Mouse (Mus musculus) CD4-positive helper T cell, adult 2 months (primary cell): ENCODE data around the gene Cdk8.
"Not testable (repeated sequence)": the region's sequence is repeated elsewhere in the genome, so short reads cannot be mapped to it uniquely, and the experiment has no call there.

ENCODE experiments used
- DNase-seq: peaks from one replicate; pipeline ENCODE4 v3.0.0-alpha.2; 2012; ENCODE audit warnings: low read depth, missing footprints, low spot score

Cdk8 gene

DNA sequence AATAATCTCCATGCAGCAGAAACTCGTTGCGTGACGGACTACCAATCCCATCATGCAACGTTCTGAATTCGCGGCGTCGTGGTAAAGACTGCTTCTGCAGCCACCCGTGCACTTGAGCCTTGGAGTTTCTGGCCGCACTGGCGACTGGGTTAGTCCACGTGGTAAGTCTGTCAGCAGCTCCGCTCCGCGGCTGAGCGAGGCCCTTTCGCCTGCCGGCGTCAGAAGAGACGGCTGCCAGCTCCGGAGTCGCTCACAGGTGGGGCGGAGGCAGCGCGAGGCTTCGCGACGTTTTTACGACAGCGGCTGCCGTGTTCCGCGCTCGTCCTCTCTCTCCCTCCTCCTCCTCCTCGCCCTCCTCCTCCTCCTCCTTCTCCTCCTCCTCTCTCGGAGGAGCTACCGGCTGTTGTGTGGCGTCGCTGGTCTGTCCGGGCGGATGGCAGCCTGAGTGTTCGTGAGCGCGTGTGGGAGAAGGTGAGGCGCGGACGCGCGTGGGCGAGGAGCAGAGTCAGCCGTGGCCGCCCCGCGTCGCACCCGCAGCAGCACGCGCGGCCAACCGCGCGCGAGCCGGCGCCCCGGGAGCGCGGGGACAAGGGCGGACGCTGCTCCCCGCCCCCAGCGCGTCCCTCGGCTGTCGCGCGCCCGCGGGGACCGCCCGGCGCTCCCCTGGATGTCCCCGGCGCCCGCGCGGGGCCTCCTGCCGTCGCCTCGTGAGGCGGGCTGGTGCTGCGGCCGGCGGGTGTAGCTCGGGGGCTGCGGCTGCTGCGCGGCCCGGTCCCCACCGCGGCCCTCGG lies at the start of gene Cdk8:
TSS of gene Cdk8 (plus strand) at position 367 of the 791 bp plus-strand sequence.
- peak; percentile 96 for DNase-seq

DNA sequence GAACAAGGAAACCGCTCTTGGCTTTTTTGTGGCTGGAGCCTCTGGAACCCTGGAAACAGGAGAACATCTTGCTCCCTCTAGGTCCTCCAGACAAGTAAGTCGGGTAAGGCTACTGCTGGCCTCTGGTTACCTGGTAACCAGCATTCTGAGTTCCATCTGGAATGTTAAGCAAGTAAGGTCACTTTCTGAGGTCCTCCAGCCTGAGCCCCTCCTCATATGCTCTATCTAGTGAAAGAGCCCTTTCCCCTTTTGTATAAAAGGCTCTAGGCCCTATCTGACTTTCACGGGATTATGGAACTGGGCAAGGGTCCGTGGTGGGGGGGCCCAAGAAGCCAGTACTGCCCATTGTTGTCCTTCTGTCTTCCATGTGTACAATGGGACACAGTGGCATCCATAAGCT lies 45.8 kb upstream of the Cdk8 start, which contains the start of gene 1700001J03Rik:
TSS of gene 1700001J03Rik (minus strand) at position 101 of the 400 bp plus-strand sequence.
- DNase-seq, result not testable (repeated sequence)

DNA sequence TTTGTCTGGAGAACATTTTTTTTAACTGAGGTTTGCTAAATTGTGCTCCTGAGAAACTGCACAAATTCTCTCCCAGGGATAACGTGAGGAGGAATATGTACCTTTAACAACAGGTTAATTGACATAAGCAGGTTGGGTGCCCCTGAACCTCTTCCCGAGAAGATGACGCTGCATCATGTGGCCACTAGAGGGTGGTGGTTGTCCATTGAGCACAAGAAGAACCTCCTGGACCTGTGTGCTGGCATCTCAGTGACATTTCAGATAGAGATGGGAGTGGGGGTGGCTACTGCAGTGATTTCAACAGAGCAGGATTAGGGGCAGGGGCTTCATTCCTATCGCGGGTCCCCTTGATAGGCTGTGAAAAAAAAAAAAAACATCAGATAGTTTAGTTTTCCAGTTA lies 43.6 kb upstream of the Cdk8 start:
- peak; percentile 54 for DNase-seq

DNA sequence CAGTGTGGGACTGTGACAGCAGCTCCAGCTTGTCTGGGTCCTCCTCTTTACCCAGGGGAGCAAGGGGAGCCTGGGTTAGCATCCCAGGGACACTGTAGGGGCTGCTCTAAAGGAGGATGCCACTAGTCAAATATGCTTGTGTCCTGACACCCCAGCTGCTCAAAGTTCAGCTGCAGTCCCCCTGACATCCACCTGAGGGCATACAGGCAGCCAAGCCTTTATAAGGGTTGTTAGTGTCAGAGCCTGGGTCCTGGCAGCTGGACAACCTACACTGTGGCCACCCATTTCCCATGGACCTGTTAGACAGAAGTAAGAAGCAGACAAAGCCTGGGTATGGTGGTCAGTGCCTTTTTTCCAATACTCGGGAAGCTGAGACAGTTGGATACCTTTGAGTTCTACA lies 42.9 kb upstream of the Cdk8 start:
- no peak for DNase-seq

DNA sequence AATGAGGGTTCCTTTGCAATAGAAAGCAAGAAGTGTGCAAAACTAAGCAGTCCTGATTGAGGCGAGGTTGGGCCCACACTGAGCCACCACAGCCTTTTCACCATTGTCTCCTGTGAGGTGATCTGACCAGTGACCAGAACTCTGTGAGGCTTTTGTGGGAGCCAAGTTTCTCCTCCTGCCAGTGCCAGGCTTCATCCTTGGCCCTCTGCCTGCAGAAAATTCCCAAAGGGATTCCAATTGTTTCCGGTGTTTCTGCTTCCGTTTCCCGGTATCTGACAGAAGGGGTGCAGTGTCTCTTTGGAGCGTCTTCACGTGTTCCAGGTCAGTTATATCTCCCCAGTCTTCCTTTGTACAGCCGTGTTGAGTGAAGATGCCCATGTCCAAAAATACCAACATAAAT lies 42.3 kb upstream of the Cdk8 start:
- no peak for DNase-seq

DNA sequence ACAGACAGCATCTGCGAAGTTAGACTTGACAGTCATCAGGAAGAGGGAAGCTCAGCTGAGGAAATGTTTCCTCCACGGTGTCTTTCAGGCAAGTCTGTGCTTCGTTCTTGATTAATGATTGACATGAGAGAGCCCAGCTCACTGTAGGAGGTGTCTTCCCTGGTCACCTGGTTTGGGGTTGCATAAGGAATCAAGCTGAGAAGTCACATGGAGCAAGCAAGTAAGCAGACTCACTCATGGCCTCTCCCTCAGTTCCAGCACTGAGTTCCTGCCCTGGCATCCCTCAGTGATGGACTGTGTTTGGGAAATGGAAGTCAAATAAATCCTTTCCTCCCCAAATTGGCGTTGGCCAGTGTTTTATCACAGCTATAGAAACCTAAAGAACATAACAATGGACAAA lies 40.9 kb upstream of the Cdk8 start:
- no peak for DNase-seq

DNA sequence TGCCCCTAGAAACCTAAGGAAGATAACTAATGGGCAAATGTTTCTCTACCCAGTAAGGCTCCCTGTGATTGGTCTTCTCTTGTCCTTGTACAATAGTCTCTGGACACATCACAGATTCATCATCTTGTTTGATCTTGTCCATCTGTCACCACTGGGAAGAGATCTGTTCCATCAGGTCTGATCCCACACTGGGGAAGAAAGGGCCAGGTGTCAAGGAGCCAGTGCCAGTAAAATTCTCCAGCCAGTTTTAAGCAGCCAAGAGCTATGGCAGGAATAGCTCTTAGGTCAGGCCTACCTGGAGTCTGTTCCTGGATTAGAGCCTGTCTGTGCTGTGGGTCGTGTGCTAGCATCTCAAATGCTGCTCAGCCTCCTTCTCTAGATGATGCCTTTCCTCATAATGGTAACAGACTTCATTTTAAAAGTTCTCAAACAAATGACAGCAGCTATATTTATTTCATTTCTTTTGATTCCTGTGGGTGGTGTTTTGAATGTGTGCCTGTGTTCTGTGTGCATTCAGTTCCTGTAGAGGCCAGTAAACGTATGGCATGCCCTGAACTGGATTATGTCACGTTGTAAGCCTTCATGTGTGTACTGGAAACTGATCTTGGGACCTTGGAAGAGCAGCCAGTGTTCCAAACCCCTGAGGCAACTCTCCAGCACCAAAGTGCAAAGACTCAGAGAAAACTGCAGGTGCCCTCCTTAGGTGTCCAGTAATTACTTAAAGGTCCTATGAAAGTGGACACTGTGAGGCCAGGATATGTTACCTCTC lies 40.3 kb upstream of the Cdk8 start:
- DNase-seq, result no peak

DNA sequence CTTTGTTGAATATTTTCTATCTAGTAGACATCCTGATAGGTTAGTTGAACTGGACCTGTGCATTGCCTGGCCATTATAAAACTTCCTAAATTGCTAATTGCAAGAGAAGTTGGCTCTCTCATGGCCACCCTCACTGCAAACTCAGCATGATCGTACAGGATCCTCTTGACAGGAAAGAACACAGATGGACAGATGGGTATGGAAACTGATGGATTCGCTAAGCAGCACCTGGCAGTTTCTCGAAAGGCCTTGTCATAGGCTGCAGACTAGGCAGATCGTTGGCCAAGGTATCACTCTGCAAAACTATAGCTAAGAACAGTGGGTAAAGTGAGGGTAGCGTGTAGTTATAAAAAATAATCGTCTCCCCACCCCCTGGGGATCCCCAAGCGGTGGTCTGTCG lies 37.7 kb upstream of the Cdk8 start:
- no peak for DNase-seq

DNA sequence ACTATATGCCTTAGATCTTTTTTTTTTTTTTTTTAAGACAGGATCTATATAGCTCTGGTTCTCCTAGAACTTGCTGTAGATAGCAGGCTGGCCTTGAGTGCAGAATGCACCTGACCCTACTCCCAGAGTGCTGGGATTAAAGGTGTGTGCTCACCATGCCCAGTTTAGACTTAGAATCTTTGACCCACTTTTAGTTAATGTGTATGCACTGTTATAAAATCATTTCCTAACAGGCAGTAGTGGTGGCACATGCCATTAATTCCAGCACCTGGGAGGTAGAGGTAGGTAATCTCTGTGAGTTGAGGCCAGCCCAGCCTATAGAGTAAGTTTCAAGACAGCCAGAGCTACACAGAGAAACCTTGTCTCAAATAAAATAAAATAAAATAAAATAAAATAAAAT lies 32.0 kb upstream of the Cdk8 start:
- DNase-seq, result no peak

DNA sequence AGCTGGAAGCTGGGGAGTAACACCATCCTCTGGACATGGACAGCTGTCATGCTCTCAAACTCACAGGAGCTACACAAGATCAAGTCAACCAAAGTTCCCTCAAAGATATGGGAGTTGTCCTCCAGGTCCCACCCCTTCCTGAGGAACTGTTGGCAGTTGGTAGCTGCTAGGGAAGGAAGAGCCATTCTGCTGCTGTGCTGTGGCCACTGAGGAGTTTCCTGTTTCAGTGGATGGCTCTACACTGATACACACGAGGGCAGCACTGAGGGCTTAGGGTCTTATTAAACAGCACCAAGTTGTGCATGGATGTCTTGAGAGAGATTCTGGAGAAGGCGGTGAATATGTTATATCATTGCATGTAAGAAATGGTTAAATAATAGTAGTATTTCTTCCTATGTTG lies 31.5 kb upstream of the Cdk8 start:
- DNase-seq, result no peak

DNA sequence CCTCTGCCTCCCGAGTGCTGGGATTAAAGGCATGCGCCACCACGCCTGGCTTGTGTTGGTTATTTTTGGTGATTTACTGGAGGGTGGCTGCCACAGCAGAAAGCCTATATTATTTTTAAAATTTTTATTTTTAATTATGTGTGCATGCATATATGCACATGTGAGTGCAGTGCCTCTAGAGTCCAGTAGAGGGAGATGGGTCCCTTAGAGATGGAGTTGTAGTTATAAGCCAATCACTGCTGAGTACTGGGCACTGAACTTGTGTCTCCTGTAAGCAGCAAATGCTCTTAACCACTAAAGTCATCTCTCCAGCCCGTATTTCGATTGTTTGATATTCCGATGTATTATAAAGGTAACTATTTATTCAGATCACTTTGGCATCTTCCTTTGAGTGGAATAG lies 30.4 kb upstream of the Cdk8 start:
- DNase-seq, result no peak

DNA sequence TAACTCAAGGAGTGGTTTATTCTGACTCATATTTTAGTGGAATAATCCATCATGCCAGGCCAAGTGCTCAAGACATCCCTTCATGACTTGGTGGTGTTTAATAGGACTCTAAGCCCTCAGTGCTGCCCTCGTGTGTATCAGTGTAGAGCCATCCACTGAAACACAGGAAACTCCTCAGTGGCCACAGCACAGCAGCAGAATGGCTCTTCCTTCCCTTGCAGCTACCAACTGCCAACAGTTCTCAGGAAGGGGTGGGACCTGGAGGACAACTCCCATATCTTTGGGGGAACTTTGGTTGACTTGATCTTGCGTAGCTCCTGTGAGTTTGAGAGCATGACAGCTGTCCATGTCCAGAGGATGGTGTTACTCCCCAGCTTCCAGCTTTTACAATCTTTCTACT lies 27.1 kb upstream of the Cdk8 start:
- DNase-seq, result no peak

DNA sequence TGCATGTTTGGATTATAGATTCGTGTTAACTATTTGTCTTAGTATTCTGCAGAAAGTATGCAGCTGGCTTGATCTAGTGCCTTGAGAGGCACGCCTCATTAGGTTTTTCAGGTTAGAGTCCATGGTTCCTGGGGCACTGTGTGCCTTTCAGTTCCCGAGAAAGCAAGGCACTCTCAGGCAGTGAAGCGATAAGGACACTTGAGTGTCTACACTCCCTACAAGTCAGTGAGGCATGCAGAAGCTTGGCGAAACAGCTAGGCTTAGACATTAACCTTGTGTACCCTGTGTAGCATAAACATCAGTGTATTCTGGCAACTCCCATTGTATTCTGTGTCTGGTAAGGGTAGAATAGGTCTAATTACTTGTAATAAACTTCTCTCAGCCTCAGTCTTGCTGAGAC lies 25.5 kb upstream of the Cdk8 start:
- no peak for DNase-seq

DNA sequence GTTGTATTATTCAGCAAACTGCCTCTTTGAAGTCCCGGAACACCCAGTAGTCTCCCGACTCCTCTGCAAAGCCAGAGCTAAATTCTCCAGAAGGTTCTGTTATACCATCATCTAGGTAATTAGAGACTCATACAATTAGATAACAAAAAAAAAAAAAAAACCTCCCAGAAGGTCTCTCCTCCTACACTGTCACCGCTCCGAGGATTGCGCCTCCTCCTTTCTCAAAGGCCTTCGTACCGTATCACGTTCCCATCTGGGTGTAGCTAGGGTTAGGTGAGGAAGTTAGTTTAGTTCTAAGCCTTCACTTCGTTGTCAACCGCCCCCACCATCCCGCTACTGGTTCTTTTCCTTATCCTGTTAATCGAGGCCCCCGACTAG lies 10.5 kb upstream of the Cdk8 start:
- DNase-seq, result no peak

DNA sequence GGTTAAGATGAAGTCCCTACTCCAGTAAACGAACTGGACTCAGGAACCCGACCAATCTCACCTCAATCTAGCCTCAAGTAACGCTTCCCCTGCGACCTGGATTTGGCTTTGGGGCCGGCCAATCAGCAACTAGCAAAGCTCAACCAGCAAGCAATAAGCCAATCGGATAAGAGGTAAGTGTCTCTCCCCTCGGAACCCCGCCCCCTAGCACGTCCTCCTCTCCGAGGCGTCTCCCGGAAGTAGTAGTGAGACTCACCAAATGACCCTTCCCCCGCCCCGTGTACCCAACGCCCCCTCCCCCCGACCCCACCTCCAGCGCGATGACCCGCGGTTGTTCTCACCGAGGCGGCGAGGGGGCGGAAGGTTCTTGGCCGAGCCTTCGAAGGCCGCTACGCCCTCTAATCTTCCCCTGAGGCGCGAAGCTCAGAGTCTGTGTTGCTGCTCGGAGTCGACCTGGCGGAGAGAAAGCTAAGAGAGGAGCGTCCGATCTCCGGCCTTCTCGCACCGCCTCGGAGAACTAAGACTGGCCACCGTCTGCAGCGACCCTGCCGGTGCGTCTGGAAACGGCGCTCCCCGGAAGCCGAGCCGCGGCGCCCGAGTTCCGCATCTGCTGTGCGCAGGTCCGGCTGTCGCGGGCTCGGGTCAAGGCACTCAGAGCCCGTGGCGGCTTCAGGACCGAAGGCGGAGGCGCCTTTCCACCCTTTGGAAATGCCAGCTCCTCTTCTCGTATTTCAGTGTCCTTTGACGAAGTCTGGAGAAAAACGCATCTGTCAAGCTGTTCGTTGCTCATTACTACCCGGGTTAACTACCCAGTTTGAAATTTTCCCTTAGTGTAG lies 9.9 kb upstream of the Cdk8 start, which contains the start of gene Rnf6:
TSS of gene Rnf6 (minus strand) at position 677 of the 836 bp plus-strand sequence.
- DNase-seq, result peak; percentile 95

DNA sequence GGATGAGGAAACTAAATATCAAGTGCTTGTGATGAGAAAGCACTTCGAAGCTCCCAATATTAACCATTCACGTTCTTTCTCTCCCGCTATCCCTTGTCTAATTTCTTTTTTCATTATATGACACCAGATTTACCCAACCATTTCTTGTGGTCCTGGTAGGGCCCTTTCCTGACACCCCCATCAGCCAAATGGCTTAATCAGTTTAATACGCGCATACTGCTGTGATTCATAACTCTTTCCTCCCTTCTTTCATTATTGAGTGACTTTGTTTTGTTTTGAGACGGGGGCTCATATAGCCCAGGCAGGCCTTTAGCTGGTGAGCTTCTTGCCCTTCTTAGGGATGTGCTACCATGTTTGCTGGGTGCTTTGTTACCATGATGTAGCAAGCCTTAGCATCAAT lies 9.3 kb upstream of the Cdk8 start:
- DNase-seq, result no peak

DNA sequence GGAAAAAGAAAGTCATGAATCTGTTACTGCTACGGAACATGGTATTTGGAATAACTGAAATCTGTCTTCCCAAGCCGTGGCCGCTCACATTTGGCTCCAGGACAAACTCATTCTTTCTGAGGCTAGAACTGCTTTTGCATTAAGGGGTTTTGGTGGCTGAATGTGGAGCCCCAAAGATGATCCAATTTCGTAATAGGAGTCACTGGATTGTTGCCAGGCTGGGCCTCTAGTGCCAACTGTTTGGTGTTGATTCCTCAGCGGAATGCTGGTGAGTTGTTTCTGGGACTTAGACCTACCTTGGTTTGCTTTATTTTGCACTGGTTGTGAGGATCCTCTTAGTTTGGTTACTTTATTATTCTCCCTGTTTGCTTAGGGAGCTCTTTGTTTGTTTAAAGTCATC lies 7.2 kb upstream of the Cdk8 start:
- DNase-seq, result no peak

DNA sequence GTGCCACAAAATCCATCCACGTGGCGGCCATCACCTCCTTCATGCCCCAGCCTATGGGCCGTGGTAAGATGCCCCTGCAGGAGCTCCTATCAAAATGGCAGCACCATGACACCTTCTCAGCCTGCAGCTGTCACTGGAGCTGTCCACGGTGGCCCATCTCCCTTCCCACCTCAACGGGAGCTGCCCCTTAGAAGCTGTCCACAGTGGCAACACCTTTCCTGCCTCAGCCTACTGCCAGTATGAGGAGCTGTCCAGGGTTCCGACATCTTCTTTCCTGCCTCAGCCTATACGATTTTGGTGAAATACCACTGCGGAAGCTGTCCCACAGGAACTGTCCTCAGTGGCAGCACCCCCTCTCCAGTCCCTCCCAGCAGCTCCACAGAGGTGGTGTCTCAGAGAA lies 3.5 kb upstream of the Cdk8 start:
- DNase-seq, result no peak

DNA sequence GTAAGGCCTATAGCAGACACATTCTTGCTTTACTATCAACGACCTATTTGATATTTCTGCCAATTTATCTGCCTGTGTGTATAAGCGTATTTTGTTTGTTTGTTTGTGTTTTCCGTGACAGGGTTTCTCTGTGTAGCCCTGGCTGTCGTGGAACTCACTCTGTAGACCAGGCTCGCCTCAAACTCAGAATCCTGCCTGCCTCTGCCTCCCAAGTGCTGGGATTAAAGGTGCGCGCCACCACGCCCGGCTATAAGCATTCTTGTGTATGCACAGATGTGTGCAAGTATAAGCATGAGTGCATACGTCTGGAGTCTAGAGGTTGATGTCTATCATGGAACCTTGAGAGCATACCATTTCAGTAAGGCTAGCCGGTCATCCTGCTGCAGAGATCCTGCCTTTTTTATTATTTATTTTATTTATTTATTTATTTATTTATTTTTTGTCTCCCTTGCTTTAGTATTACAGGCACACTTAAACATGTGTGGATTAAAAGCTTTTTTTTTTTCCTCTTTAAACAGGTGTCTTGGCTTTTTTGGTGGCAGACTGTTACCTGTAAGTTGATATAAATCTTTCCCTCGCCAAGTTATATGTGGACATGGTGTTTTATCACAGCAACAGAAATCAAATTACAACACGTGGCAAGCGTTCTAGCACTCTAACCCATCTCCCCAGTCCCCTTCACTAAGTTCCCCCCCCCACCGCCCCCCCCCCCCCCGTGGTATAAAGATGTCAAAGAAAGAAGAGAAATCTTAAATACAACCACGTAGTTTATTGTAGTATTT lies 970 bp upstream of the Cdk8 start:
- DNase-seq, result no peak

DNA sequence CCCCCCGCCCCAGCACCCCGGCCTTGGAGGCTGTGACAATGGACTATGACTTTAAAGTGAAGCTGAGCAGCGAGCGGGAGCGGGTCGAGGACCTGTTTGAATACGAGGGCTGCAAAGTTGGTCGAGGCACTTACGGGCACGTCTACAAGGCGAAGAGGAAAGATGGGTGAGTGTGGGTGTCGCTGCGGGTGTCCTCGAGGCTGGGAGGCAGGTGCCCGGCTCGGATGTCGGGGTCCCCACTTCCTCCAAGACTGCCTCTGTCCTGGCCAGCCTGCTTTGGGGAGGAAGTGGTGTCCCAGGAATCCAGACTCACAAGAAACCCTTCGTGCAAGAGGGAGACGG lies 596 bp downstream of the Cdk8 start:
- DNase-seq, result no peak

DNA sequence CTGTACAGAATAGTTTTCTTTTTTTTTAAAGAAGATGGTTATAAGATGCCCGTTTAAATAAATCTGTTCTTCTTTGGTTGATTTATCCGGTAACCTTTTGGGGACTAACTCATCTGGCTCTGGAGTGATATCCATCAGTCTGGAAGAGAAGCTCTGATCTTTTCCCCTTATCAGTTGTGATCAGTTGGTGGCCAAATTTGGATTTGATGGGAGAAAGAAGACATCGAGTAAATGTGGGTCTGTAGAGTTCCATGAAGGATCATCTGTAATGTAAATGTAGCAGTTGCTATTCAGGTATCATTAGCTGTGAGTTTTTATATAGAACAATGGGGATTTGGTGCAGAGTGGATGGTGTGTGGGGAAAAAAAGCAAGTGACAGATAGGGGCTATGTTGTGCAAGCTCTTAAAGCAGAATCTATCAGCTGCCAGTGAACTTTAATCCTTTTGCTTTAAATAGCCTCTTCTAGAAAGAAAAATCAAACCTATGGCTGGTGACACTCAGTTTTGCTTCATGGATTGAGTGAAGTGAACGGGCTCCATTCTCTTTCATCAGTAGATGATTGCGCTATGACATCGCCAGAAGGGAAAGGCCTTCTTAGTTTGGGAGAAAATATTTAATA lies 1.1 kb downstream of the Cdk8 start:
- no peak for DNase-seq
